Mouse (Mus musculus) ovary, postnatal 10 days (tissue): ENCODE measurements around the gene Cdca7.
A peak's percentile ranks its signal among the peaks of the same experiment; 100 is the strongest.

ENCODE experiments used
- DNase-seq: peaks from one replicate; pipeline ENCODE4 v3.0.0; 2022; ENCODE audit warnings: low spot score

Gene Cdca7

DNA sequence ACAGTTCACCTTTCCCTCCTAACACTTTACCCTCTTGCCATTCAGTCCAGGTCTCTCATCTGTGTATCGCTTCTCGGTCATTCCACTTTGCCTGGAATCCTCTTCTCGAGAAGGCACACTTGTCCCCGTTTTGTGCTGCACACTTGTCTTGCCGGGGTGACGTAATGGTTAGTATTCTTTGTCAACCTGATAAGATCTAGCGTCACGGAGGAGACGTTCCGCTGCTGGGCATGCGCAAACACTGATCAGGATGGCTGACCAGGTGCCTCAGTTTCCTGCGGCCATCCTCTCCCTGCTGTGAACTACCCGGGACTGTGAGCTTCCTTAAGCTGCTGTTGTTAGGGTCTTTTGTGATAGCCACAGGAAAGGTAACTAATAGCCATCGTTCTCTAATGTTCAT is 17.1 kb downstream of the Cdca7 start:
- DNase-seq, result no peak

DNA sequence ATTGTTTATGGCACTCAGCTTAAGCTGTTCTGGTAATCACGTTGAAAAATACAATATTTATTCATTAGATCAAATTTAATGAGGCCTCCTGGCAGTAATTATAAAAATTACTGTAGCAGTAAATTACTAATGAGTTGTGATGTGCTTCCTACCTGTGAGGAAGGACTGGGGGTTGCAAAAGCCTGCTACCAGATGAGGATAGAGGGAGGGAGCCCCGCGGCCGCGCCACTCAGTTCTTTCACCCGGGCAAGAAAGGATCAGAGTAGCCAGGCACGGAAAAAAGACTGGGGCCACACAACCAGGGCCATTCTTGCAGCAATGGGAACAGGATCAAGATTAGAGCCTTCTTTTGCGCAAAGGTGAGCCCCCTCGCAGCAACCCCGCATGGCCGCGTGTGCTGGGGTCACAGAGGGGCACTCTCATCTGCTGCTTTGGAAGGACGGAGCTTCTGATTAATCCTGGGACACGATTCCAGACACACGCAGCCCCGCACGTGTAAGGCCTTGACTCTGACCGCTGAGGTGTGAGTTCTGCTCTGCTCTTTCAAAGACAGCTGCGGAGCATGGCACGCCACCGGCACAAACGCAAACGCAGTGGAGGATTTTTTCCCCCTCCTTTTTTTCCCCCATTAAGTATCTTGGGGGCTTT is 23.2 kb downstream of the Cdca7 start:
- DNase-seq, result no peak

DNA sequence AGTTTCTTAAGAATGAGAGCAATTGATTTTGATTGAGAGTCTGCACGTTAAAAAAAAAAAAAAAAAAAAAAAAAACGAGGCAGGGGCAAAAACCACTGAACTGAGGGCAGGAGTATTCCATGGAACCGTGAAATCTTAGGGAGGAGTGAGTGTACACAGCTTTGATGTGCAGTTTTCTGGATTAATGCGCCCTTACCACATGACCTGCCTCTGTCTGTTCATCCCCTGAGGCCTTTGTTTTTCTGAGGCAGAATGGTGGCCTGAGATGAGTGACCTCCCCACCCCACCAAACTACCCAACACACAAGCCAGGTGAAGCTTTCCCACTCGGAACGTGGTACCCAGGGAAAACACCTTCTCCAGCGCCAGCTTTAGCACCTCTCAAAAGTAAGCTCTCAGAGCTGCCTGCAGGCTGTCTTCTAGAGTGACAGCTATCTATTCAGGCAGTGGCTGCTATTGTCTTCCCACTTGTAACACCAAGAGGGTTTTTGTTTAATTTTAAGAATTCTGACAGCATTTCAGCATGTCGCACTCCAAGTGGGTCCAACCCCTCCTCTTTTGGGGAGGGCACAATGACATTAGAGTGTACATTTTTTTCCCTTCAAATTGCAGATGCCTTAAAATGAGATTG is 23.9 kb downstream of the Cdca7 start:
- no peak for DNase-seq

GRCm38 (mm10) chr2:72502041-72502813 is 26.3 kb downstream of the Cdca7 start:
- no peak for DNase-seq

GRCm38 (mm10) chr2:72503646-72504045 is 27.7 kb downstream of the Cdca7 start:
- DNase-seq, result no peak

- DNase-seq, result no peak
Observed at GRCm38 (mm10) chr2:72507855-72508635, 32.1 kb downstream of the Cdca7 start.

DNA sequence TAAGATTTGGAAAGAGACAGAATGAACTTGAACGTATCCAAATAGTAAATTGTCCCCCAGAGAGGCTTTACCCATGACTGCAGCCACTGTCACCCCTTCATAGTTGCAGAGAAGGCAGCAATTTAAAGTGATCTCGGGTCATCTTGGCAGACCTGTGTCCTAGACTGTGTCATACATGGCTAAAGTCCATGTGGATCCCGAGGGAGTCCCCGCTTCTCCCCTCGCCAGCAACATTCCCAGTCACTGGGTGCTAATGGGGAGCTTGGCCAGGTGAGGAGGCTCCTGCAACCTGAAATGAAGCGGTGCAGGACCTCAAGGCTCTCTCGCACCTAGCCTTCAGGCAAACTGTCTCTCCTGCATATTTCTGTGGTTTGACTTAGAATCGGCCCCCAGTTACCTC is 32.9 kb downstream of the Cdca7 start:
- no peak for DNase-seq

DNA sequence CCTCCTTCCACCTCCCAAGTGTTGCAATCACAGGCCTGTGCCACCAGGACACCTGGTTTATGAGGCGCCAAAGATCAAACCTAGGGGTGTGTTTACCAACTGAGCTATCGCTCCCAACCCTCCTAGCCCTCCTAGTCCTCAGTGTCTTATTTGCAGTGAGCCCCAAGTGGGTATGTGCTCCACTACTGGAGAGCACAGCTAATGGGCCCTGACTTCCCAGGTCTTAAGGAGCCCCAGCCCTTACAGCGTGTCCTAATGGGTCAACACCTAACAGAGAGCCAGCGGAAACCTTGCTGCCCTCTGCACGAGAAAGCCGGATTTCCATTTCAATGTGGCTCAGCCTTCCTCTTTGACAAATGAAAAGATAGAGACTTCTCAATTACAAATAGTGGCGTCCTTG is 39.6 kb downstream of the Cdca7 start:
- no peak for DNase-seq

DNA sequence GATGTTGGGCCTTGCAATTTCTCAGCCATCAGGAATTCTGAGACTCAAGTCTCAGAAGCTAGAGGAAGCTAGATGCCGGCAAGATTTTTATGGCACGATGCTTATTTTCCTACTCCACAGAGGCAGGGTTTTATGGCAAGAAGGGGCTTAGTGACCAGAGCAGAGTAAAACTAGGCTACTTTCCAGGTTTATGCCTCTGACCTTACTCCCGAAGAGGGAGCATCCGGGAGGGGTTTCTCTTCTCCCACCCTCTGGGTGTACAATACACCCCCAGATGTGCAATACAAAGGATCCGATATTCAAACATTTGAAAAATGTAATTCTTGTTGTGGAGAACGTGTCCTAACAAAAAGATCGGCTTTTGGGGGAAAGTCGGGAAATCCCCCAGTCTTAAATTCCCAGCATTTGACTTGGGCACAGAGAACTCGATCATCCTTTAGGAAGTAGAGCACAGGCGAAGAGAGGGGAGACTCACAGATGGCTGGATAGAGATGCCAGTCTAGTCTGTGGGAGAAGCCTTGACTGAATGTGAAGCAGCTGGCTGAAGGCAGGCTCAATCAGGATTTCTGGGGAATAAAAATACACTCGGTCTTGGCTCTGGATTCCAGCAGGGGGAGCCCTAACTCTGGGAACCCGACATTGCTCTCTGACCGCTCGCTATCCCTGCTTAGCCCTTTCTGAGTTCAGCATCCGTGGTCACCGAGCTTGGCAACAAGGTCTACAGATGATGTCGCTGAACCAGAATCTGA is 40.2 kb downstream of the Cdca7 start:
- DNase-seq, result peak; percentile 57

DNA sequence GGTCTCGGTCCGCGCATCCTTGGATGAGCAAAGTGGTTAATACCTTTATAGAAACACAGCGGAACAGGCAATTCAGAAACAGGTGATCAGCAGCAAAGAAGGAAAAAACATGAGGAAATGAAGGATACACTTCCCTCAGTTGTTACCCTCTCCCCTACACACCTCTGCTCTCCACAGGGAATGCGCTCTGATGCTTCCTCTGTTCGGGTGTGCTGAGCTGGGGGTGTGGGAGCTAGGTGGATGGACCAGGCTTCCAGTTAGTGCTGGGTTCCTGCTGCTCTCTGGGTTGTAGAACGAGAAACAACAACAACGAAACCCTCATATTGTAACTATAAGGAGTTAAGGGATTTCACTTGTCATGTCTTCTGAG is 40.7 kb downstream of the Cdca7 start:
- no peak for DNase-seq

DNA sequence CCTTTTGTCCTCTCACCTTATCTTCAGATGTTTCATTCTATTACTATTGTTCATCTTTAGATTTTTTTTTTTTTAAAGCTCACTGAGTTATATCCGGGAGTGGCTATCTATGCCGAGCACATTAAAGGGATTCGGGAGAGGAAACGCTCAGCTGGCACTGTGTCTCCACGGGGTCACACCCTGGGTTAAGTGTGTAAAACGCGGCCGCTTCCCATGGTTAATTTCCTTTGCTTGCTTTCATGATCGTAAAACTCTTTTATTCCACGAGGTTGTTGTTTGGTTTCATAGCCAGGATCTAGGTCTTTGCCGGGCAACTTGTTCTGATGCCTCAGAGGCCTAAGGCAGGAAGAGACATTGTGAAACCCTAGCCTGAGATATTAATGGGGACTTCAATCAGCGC is 48.1 kb downstream of the Cdca7 start:
- DNase-seq, result no peak

DNA sequence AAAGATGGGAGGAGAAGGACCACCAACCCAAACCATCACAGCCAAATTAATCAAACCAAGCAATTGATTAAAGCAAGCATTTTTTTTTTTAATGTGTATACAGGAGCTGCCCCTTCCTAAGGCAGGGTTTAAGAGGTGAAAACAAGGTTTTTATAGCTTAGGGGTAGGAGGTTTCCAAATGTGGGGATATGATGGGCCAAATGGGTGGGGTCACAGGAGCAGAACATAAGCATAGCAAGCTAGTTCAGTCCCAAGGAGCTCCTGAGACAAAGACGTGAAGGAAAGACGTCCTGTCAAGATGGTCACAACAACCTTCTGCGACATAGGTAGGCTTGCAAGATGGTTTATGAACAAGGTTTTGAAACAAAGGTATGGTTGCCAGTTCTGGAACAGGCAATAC is 49.6 kb downstream of the Cdca7 start:
- DNase-seq, result no peak

DNA sequence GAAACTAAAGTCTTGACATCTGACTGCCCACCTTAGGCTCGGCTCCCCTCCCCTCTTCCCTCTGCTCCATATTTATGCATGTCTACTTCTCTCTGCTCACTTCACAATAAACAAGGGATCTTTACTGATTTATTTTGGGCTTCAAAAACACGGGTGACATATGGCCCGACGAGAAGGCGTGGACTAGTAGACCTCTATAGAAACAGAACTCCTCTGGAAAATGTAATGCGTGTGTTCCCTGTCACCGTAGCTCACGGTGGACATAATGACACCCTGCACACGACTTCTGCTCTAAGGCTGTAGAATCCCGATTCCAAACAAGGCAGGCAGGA is 53.0 kb downstream of the Cdca7 start:
- DNase-seq, result no peak

GRCm38 (mm10) chr2:72529358-72530319 is 53.7 kb downstream of the Cdca7 start:
- no peak for DNase-seq

- DNase-seq, result no peak
Observed at GRCm38 (mm10) chr2:72535889-72536288, 59.9 kb downstream of the Cdca7 start.
